ENCODE assay signal across 8 mouse cellular contexts in the genomic region with DNA sequence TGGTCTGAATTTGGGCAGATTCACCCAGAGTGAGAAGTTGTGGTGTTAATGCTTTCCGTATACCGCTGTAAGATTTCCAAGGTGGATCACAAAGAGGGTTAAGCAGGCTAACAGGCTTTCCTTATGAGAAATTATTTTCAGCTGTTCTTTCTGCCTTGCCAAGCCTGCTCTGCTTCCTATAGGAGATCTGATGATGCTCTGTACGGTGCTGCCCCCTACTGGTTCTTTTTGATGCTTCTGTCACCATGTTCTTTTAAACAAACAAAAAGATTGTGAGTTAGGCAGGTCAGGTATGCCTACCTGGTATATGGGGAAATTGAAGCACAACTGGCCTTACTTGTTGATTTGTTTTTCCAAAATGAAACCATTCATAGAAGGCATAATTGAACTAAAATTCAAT. TPM values are rescaled to one million over a fixed set of nuclear protein-coding genes. Genes with fewer than 3 reads are reported as not detected.
DNase-seq lines count a peak whose midpoint lies in the region; ATAC-seq lines count a peak whose summit lies in the region.

No protein-coding gene starts in this region.

- no peaks in the 10 kb centered on the region for H3K27me3 ChIP-seq in hindbrain, embryonic 13.5 days

- ATAC-seq in hindbrain, embryonic 13.5 days (ENCODE audit: low FRiP score) = 0 out of 2 replicates have a peak, but pooled peaks have one; percentile 54

- no peak overlapping the region for H3K4me2 ChIP-seq in hindbrain, embryonic 13.5 days

- no peak overlapping the region for H3K9ac ChIP-seq in hindbrain, embryonic 13.5 days

- no peak overlapping the region for H3K4me3 ChIP-seq in hindbrain, embryonic 13.5 days

- H3K9me3 ChIP-seq in hindbrain, embryonic 13.5 days = no peaks in the 10 kb centered on the region

- no peaks in the 10 kb centered on the region for H3K36me3 ChIP-seq in hindbrain, embryonic 13.5 days

- peak; percentile 58 for DNase-seq in Muller cell, postnatal 12 days (ENCODE audit: inconsistent ontology term)
- DNase-seq in c-Kit-positive CD71-negative TER-119-negative erythroid progenitor cells, embryonic 14.5 days (ENCODE audit: low read depth) = peak; percentile 85
- peak; percentile 64 for DNase-seq in fibroblast of lung, adult 2 months (ENCODE audit: low read depth)
- DNase-seq in layer of hippocampus, postnatal 25 days (ENCODE audit: extremely low spot score in 1 of 2, low spot score in 1 of 2) = peak; percentile 50 to 85
- DNase-seq in lung, postnatal 14 days = peak; percentile 92
- DNase-seq in retina, adult 2 months (ENCODE audit: low read depth, low spot score) = peak; percentile 68
- peak; percentile 84 for DNase-seq in thymus, postnatal 4 days

- H3K27ac ChIP-seq in hindbrain, embryonic 13.5 days = no peak overlapping the region

- no peaks in the 10 kb centered on the region for H3K4me1 ChIP-seq in hindbrain, embryonic 13.5 days (replicated peaks)

- 15% methylated on average over 3 of the region's 3 CpGs for WGBS in hindbrain, embryonic 13.5 days

RNA-seq across cellular contexts. Expression of gene Toe1, which starts 18.5 kb away (rescaled TPM):
- polyA plus RNA-seq in hindbrain, embryonic 13.5 days (2015; fragmentation: Nextera tagmentation; extraction: Ambion mirVana) = 29.2 and 29.9 TPM in 2 replicates
- total RNA-seq in layer of hippocampus, postnatal 25 days (2021) = 10 to 100 TPM; 12.0 to 13.1 TPM

RNA-seq across cellular contexts. Expression of gene Mutyh, which starts 18.6 kb away (rescaled TPM):
- 8.9 and 9.0 TPM in 2 replicates for polyA plus RNA-seq in hindbrain, embryonic 13.5 days (2015; fragmentation: Nextera tagmentation; extraction: Ambion mirVana)
- total RNA-seq in layer of hippocampus, postnatal 25 days (2021) = 1 to 10 TPM; 3.1 to 5.4 TPM

RNA-seq across cellular contexts. Expression of gene Hpdl, which starts 32.6 kb away (rescaled TPM):
- polyA plus RNA-seq in hindbrain, embryonic 13.5 days (2015; fragmentation: Nextera tagmentation; extraction: Ambion mirVana) = 0.88 and 1.2 TPM in 2 replicates
- total RNA-seq in layer of hippocampus, postnatal 25 days (2021) = 1 to 10 TPM; 4.8 to 5.0 TPM
